Mouse (Mus musculus): ENCODE data around the gene Lrp3. TPM values are rescaled to one million over a fixed set of nuclear protein-coding genes. Genes with fewer than 3 reads are reported as not detected.
A peak's percentile ranks its signal among the peaks of the same experiment; 100 is the strongest.
"Not testable (repeated sequence)": the region's sequence is repeated elsewhere in the genome, so short reads cannot be mapped to it uniquely, and the experiment has no call there.

Gene Lrp3
- total RNA-seq (2014; rRNA removed) (136 and 159 TPM in 2 replicates), polyA plus RNA-seq (2015; fragmentation: Nextera tagmentation; extraction: Ambion mirVana) (21.7 and 23.7 TPM in 2 replicates)

GRCm38 (mm10) chr7:35215225-35215624, at the start of gene Lrp3:
Gene Lrp3 (minus strand): TSS chr7:35215498.
- Histone ChIP-seq H3K36me3 (ENCODE audit: insufficient read depth, low read length) (peaks cover 14% of the 10 kb centered on the region; the same call in 1 of the 2 replicates), H3K4me1 (ENCODE audit: insufficient read depth, low read length) (peaks cover 8% of the 10 kb centered on the region; the same call in 1 of the 2 replicates), H3K9ac (replicated peaks; ENCODE audit: low read length, poor library complexity, severe bottlenecking) (peak within 1 kb of the TSS; percentile 97), H3K27me3 (ENCODE audit: insufficient read depth, low read length) (no peaks in the 10 kb centered on the region), H3K9me3 (ENCODE audit: low read length) (no peaks in the 10 kb centered on the region), H3K27ac (ENCODE audit: low read depth, low read length) (peak within 1 kb of the TSS; percentile 90), H3K4me2 (ENCODE audit: low read depth, low read length, poor library complexity, severe bottlenecking) (peak within 1 kb of the TSS; percentile 77), H3K4me3 (ENCODE audit: low read depth, low read length) (peak within 1 kb of the TSS; percentile 87)
- TF ChIP-seq CTCF (IDR thresholded peaks at IDR 0.05) = no peak
- under 1% methylated on average over 52 of the region's 53 CpGs for WGBS
- DNase-seq (ENCODE audit: low spot score) (peak; percentile 77), ATAC-seq (ENCODE audit: low FRiP score) (peak; percentile 89)

- peak; percentile 80 for TF ChIP-seq CTCF (IDR thresholded peaks at IDR 0.05)
Measured at GRCm38 (mm10) chr7:35264746-35265145, 49.4 kb upstream of the Lrp3 start.

GRCm38 (mm10) chr7:35263595-35264489, 48.5 kb upstream of the Lrp3 start:
- no peaks in the 10 kb centered on the region for H3K36me3 ChIP-seq (ENCODE audit: insufficient read depth, low read length)
- no peak overlapping the region for H3K9ac ChIP-seq (replicated peaks; ENCODE audit: low read length, poor library complexity, severe bottlenecking)
- H3K27ac ChIP-seq (ENCODE audit: low read depth, low read length) = no peak overlapping the region
- 86% methylated on average over 15 of the region's 15 CpGs for WGBS
- H3K4me2 ChIP-seq (ENCODE audit: low read depth, low read length, poor library complexity, severe bottlenecking) = no peak overlapping the region
- no peaks in the 10 kb centered on the region for H3K9me3 ChIP-seq (ENCODE audit: low read length)
- DNase-seq (ENCODE audit: low spot score) (no peak), ATAC-seq (ENCODE audit: low FRiP score) (no peak)
- H3K27me3 ChIP-seq (ENCODE audit: insufficient read depth, low read length) = no peaks in the 10 kb centered on the region
- no peak overlapping the region for H3K4me3 ChIP-seq (ENCODE audit: low read depth, low read length)
- H3K4me1 ChIP-seq (ENCODE audit: insufficient read depth, low read length) = no peaks in the 10 kb centered on the region
- TF ChIP-seq CTCF (IDR thresholded peaks at IDR 0.05) = no peak

More at GRCm38 (mm10) chr7:35264746-35265145, 49.4 kb upstream of the Lrp3 start:
- Histone ChIP-seq H3K27me3 (ENCODE audit: insufficient read depth, low read length) (no peaks in the 10 kb centered on the region), H3K36me3 (ENCODE audit: insufficient read depth, low read length) (no peaks in the 10 kb centered on the region), H3K4me2 (ENCODE audit: low read depth, low read length, poor library complexity, severe bottlenecking) (no peak overlapping the region), H3K4me1 (ENCODE audit: insufficient read depth, low read length) (no peaks in the 10 kb centered on the region), H3K9me3 (ENCODE audit: low read length) (no peaks in the 10 kb centered on the region), H3K9ac (replicated peaks; ENCODE audit: low read length, poor library complexity, severe bottlenecking) (no peak overlapping the region), H3K27ac (ENCODE audit: low read depth, low read length) (no peak overlapping the region), H3K4me3 (ENCODE audit: low read depth, low read length) (no peak overlapping the region)
- ATAC-seq (ENCODE audit: low FRiP score) = no peak
- peak; percentile 58 for DNase-seq (ENCODE audit: low spot score)
- 9% methylated on average over 7 of the region's 7 CpGs for WGBS

GRCm38 (mm10) chr7:35259384-35259783, 44.1 kb upstream of the Lrp3 start:
- peak; percentile 57 for TF ChIP-seq CTCF (IDR thresholded peaks at IDR 0.05)

GRCm38 (mm10) chr7:35258294-35258693, 43.0 kb upstream of the Lrp3 start:
- no peak for DNase-seq (ENCODE audit: low spot score)
- WGBS = 53% methylated on average over 7 of the region's 7 CpGs
- H3K9me3 ChIP-seq (ENCODE audit: low read length) = no peaks in the 10 kb centered on the region
- H3K36me3 ChIP-seq (ENCODE audit: insufficient read depth, low read length) = no peaks in the 10 kb centered on the region
- no peaks in the 10 kb centered on the region for H3K4me1 ChIP-seq (ENCODE audit: insufficient read depth, low read length)
- no peak overlapping the region for H3K27ac ChIP-seq (ENCODE audit: low read depth, low read length)
- H3K27me3 ChIP-seq (ENCODE audit: insufficient read depth, low read length) = no peaks in the 10 kb centered on the region
- no peak for TF ChIP-seq CTCF (IDR thresholded peaks at IDR 0.05)
- no peak overlapping the region for H3K4me3 ChIP-seq (ENCODE audit: low read depth, low read length)
- H3K9ac ChIP-seq (replicated peaks; ENCODE audit: low read length, poor library complexity, severe bottlenecking) = no peak overlapping the region
- no peak for ATAC-seq (ENCODE audit: low FRiP score)
- no peak overlapping the region for H3K4me2 ChIP-seq (ENCODE audit: low read depth, low read length, poor library complexity, severe bottlenecking)

More at GRCm38 (mm10) chr7:35259384-35259783, 44.1 kb upstream of the Lrp3 start:
- H3K36me3 ChIP-seq (ENCODE audit: insufficient read depth, low read length) = no peaks in the 10 kb centered on the region
- no peak overlapping the region for H3K9ac ChIP-seq (replicated peaks; ENCODE audit: low read length, poor library complexity, severe bottlenecking)
- H3K4me3 ChIP-seq (ENCODE audit: low read depth, low read length) = no peak overlapping the region
- H3K27ac ChIP-seq (ENCODE audit: low read depth, low read length) = no peak overlapping the region
- DNase-seq (ENCODE audit: low spot score) (no peak), ATAC-seq (ENCODE audit: low FRiP score) (no peak)
- H3K4me1 ChIP-seq (ENCODE audit: insufficient read depth, low read length) = no peaks in the 10 kb centered on the region
- H3K9me3 ChIP-seq (ENCODE audit: low read length) = no peaks in the 10 kb centered on the region
- no peak overlapping the region for H3K4me2 ChIP-seq (ENCODE audit: low read depth, low read length, poor library complexity, severe bottlenecking)
- H3K27me3 ChIP-seq (ENCODE audit: insufficient read depth, low read length) = no peaks in the 10 kb centered on the region
- 94% methylated on average over 8 of the region's 8 CpGs for WGBS

GRCm38 (mm10) chr7:35252041-35252558, 36.8 kb upstream of the Lrp3 start:
- H3K4me1 ChIP-seq (ENCODE audit: insufficient read depth, low read length) = no peaks in the 10 kb centered on the region
- TF ChIP-seq CTCF (IDR thresholded peaks at IDR 0.05) = peak; percentile 75
- H3K27me3 ChIP-seq (ENCODE audit: insufficient read depth, low read length) = no peaks in the 10 kb centered on the region
- H3K4me2 ChIP-seq (ENCODE audit: low read depth, low read length, poor library complexity, severe bottlenecking) = peak overlapping the region; percentile 30
- ATAC-seq (ENCODE audit: low FRiP score) = peak; percentile 85
- no peak overlapping the region for H3K4me3 ChIP-seq (ENCODE audit: low read depth, low read length)
- H3K36me3 ChIP-seq (ENCODE audit: insufficient read depth, low read length) = no peaks in the 10 kb centered on the region
- H3K9me3 ChIP-seq (ENCODE audit: low read length) = no peaks in the 10 kb centered on the region
- 1% methylated on average over 13 of the region's 13 CpGs for WGBS
- peak; percentile 71 for DNase-seq (ENCODE audit: low spot score)
- H3K27ac ChIP-seq (ENCODE audit: low read depth, low read length) = no peak overlapping the region
- H3K9ac ChIP-seq (replicated peaks; ENCODE audit: low read length, poor library complexity, severe bottlenecking) = no peak overlapping the region

GRCm38 (mm10) chr7:35237935-35238334, 22.6 kb upstream of the Lrp3 start:
- not testable (repeated sequence) for H3K9me3 ChIP-seq (ENCODE audit: low read length); H3K27ac ChIP-seq (ENCODE audit: low read depth, low read length); H3K36me3 ChIP-seq (ENCODE audit: insufficient read depth, low read length); DNase-seq (ENCODE audit: low spot score); ATAC-seq (ENCODE audit: low FRiP score); H3K9ac ChIP-seq (replicated peaks; ENCODE audit: low read length, poor library complexity, severe bottlenecking); H3K4me1 ChIP-seq (ENCODE audit: insufficient read depth, low read length); H3K27me3 ChIP-seq (ENCODE audit: insufficient read depth, low read length); H3K4me3 ChIP-seq (ENCODE audit: low read depth, low read length); H3K4me2 ChIP-seq (ENCODE audit: low read depth, low read length, poor library complexity, severe bottlenecking)
- WGBS = 70% methylated on average over 3 of the region's 3 CpGs

All from midbrain, postnatal 0 days (tissue).